ENCODE assay signal across 19 mouse cellular contexts in the genomic region with DNA sequence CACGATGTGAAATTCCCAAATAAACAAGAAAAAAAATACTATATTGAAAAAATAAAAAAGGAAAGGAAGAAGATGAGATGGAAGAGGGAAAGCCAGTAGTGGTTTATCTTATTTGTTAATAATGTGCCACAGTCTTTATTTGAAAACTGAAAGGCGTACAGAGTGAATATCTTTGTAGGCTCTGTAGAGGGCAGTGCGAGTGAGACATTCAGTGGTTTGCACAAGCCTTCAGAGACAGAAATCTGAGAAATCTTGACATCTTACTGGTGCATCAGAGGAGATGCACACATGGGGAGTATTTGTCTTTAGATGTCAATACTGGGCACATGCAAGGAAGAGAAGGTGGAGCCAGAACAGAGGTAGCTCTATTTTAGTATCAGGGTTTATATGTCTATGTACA. TPM values are rescaled to one million over a fixed set of nuclear protein-coding genes. Genes with fewer than 3 reads are reported as not detected.
DNase-seq lines count a peak whose midpoint lies in the region; ATAC-seq and TF ChIP-seq lines count a peak whose summit lies in the region.
"Had no signal": no experiment of that assay in that cellular context is flagged by ENCODE, and none has a peak within 500 bp of the region (broad histone marks: within the 10 kb centered on the region; RNA-seq: fewer than 3 reads in every experiment).

No protein-coding gene starts in this region.

- peaks cover 9% of the 10 kb centered on the region; the same call in 1 of the 2 replicates for H3K36me3 ChIP-seq in hindbrain, postnatal 0 days (ENCODE audit: insufficient read depth, low read length)
- peaks cover 12% of the 10 kb centered on the region for H3K36me3 ChIP-seq in hindbrain, embryonic 14.5 days (replicated peaks; ENCODE audit: control insufficient read depth, insufficient read depth)
- H3K36me3 ChIP-seq in midbrain, embryonic 14.5 days (ENCODE audit: control insufficient read depth, insufficient read depth, low read length), result peaks cover 10% of the 10 kb centered on the region
- H3K36me3 ChIP-seq in midbrain, embryonic 15.5 days (replicated peaks), result peaks cover 4% of the 10 kb centered on the region; the same call in 1 of the 2 replicates
- H3K36me3 ChIP-seq: lung, embryonic 15.5 days; neural tube, embryonic 12.5 days had no signal

- no peak overlapping the region for H3K27ac ChIP-seq in hindbrain, postnatal 0 days
- no peak overlapping the region for H3K27ac ChIP-seq in hindbrain, embryonic 14.5 days
- H3K27ac ChIP-seq in midbrain, embryonic 14.5 days (replicated peaks; ENCODE audit: low read depth, low read length), result no peak overlapping the region
- no peak overlapping the region for H3K27ac ChIP-seq in midbrain, embryonic 15.5 days
- H3K27ac ChIP-seq: lung, embryonic 15.5 days; macrophage; neural tube, embryonic 12.5 days had no signal

- H3K4me3 ChIP-seq in hindbrain, postnatal 0 days (ENCODE audit: low read length), result no peak overlapping the region
- H3K4me3 ChIP-seq in hindbrain, embryonic 14.5 days (replicated peaks; ENCODE audit: low read length), result no peak overlapping the region
- no peak overlapping the region for H3K4me3 ChIP-seq in midbrain, embryonic 14.5 days (replicated peaks; ENCODE audit: low read depth, low read length)
- no peak overlapping the region for H3K4me3 ChIP-seq in midbrain, embryonic 15.5 days
- H3K4me3 ChIP-seq: lung, embryonic 15.5 days; neural tube, embryonic 12.5 days had no signal

- H3K4me2 ChIP-seq in hindbrain, postnatal 0 days (ENCODE audit: low read depth, low read length), result no peak overlapping the region
- no peak overlapping the region for H3K4me2 ChIP-seq in hindbrain, embryonic 14.5 days (replicated peaks)
- H3K4me2 ChIP-seq in midbrain, embryonic 14.5 days (ENCODE audit: low read length), result no peak overlapping the region
- no peak overlapping the region for H3K4me2 ChIP-seq in midbrain, embryonic 15.5 days
- H3K4me2 ChIP-seq: liver, embryonic 11.5 days; lung, embryonic 15.5 days; neural tube, embryonic 12.5 days had no signal

- H3K4me1 ChIP-seq in hindbrain, postnatal 0 days (ENCODE audit: insufficient read depth, low read length), result no peaks in the 10 kb centered on the region
- no peaks in the 10 kb centered on the region for H3K4me1 ChIP-seq in hindbrain, embryonic 14.5 days (replicated peaks; ENCODE audit: control insufficient read depth, insufficient read depth, low read length)
- no peaks in the 10 kb centered on the region for H3K4me1 ChIP-seq in midbrain, embryonic 14.5 days (ENCODE audit: control insufficient read depth, insufficient read depth, low read length)
- H3K4me1 ChIP-seq in midbrain, embryonic 15.5 days, result no peaks in the 10 kb centered on the region
- H3K4me1 ChIP-seq: lung, embryonic 15.5 days; neural tube, embryonic 12.5 days had no signal

- H3K9ac ChIP-seq in hindbrain, postnatal 0 days (replicated peaks; ENCODE audit: low read length), result no peak overlapping the region
- H3K9ac ChIP-seq in hindbrain, embryonic 14.5 days, result no peak overlapping the region
- no peak overlapping the region for H3K9ac ChIP-seq in midbrain, embryonic 14.5 days (replicated peaks; ENCODE audit: low read length)
- no peak overlapping the region for H3K9ac ChIP-seq in midbrain, embryonic 15.5 days
- H3K9ac ChIP-seq: lung, embryonic 15.5 days; neural tube, embryonic 12.5 days had no signal

- peak; percentile 50 for DNase-seq in hindbrain, postnatal 0 days (ENCODE audit: low spot score)
- DNase-seq in hindbrain, embryonic 14.5 days (ENCODE audit: low spot score), result no peak
- DNase-seq in midbrain, embryonic 14.5 days, result peak; percentile 39
- peak; percentile 44 for DNase-seq in adipocyte (ENCODE audit: low spot score)
- no peak for DNase-seq in adrenal gland, postnatal 4 days (ENCODE audit: low spot score in 2 of 2)
- no peak for DNase-seq in neural tube, embryonic 10.5 days (ENCODE audit: extremely low spot score, low spot score)
- DNase-seq: adrenal gland, adult 2 months; cerebellum, adult 9-11 months; gastrocnemius, postnatal 25 days; kidney, adult 2 months; kidney, postnatal 14 days; right cerebral cortex, adult 18-20 months had no signal

- TF ChIP-seq CTCF in hindbrain, postnatal 0 days (IDR thresholded peaks at IDR 0.05; ENCODE audit: low read depth), result peak; percentile 47

- H3K27me3 ChIP-seq in hindbrain, postnatal 0 days (ENCODE audit: insufficient read depth, low read length), result no peaks in the 10 kb centered on the region
- H3K27me3 ChIP-seq in hindbrain, embryonic 14.5 days (ENCODE audit: control insufficient read depth, insufficient read depth, low read length), result no peaks in the 10 kb centered on the region
- no peaks in the 10 kb centered on the region for H3K27me3 ChIP-seq in midbrain, embryonic 14.5 days (ENCODE audit: control insufficient read depth, insufficient read depth, low read length)
- H3K27me3 ChIP-seq in midbrain, embryonic 15.5 days (replicated peaks), result no peaks in the 10 kb centered on the region
- H3K27me3 ChIP-seq: lung, embryonic 15.5 days; neural tube, embryonic 12.5 days had no signal

- 86% methylated on average over 3 of the region's 3 CpGs for WGBS in hindbrain, postnatal 0 days
- 94% methylated on average over 3 of the region's 3 CpGs for WGBS in hindbrain, embryonic 14.5 days
- WGBS in midbrain, embryonic 14.5 days, result 88% methylated on average over 3 of the region's 3 CpGs
- WGBS in midbrain, embryonic 15.5 days, result 91% methylated on average over 3 of the region's 3 CpGs

- H3K9me3 ChIP-seq in hindbrain, postnatal 0 days (ENCODE audit: low read length), result no peaks in the 10 kb centered on the region
- no peaks in the 10 kb centered on the region for H3K9me3 ChIP-seq in hindbrain, embryonic 14.5 days (ENCODE audit: control insufficient read depth, low read length)
- no peaks in the 10 kb centered on the region for H3K9me3 ChIP-seq in midbrain, embryonic 14.5 days (ENCODE audit: control insufficient read depth, low read length)
- no peaks in the 10 kb centered on the region for H3K9me3 ChIP-seq in midbrain, embryonic 15.5 days
- H3K9me3 ChIP-seq: lung, embryonic 15.5 days; neural tube, embryonic 12.5 days had no signal

- peak; percentile 43; the same call in 1 of the 2 replicates for ATAC-seq in hindbrain, postnatal 0 days
- no peak for ATAC-seq in hindbrain, embryonic 14.5 days (ENCODE audit: low FRiP score)
- no peak for ATAC-seq in midbrain, embryonic 14.5 days (ENCODE audit: low FRiP score, low TSS enrichment)
- ATAC-seq in midbrain, embryonic 15.5 days (replicated peaks), result no peak
- ATAC-seq: CD4-positive, CD25-positive, alpha-beta regulatory T cell, adult 4 months had no signal

RNA-seq across cellular contexts. Expression of a gene that starts 25.5 kb away (rescaled TPM):
- 169 and 202 TPM in 2 replicates for total RNA-seq in hindbrain, postnatal 0 days (2014; rRNA removed)
- 670 and 683 TPM in 2 replicates for polyA plus RNA-seq in hindbrain, postnatal 0 days (2015; fragmentation: Nextera tagmentation; extraction: Ambion mirVana)
- 338 and 425 TPM in 2 replicates for polyA plus RNA-seq in hindbrain, embryonic 14.5 days (2014; fragmentation: Nextera tagmentation; extraction: Ambion mirVana)
- polyA plus RNA-seq in midbrain, embryonic 14.5 days (2014; fragmentation: Nextera tagmentation; extraction: Ambion mirVana), result 225 and 247 TPM in 2 replicates
- polyA plus RNA-seq in midbrain, embryonic 15.5 days (2015; fragmentation: Nextera tagmentation; extraction: Ambion mirVana), result 247 and 248 TPM in 2 replicates
- total RNA-seq in adrenal gland, postnatal 4 days (2021), result 10 to 100 TPM; 48.1 to 50.8 TPM
- total RNA-seq: hematopoietic stem cell, adult 5-6 weeks had no signal
- polyA plus RNA-seq: CD4-positive, CD25-positive, alpha-beta regulatory T cell, adult 4 months; macrophage had no signal

RNA-seq across cellular contexts. Expression of a gene that starts 50.1 kb away (rescaled TPM):
- 105 and 140 TPM in 2 replicates for total RNA-seq in hindbrain, postnatal 0 days (2014; rRNA removed)
- 35.1 and 36.8 TPM in 2 replicates for polyA plus RNA-seq in hindbrain, postnatal 0 days (2015; fragmentation: Nextera tagmentation; extraction: Ambion mirVana)
- 33.7 and 39.0 TPM in 2 replicates for polyA plus RNA-seq in hindbrain, embryonic 14.5 days (2014; fragmentation: Nextera tagmentation; extraction: Ambion mirVana)
- 29.2 and 30.4 TPM in 2 replicates for polyA plus RNA-seq in midbrain, embryonic 14.5 days (2014; fragmentation: Nextera tagmentation; extraction: Ambion mirVana)
- polyA plus RNA-seq in midbrain, embryonic 15.5 days (2015; fragmentation: Nextera tagmentation; extraction: Ambion mirVana), result 28.4 and 31.3 TPM in 2 replicates
- 10 to 100 TPM; 40.3 to 47.4 TPM for total RNA-seq in adrenal gland, postnatal 4 days (2021)

Comparison
In these comparisons a context has a peak if more than half of its experiments do, and no peak if none do; other contexts are left out.
1. DNase-seq: peak in hindbrain, postnatal 0 days (single experiment), midbrain, embryonic 14.5 days (single experiment) and adipocyte (single experiment); none in hindbrain, embryonic 14.5 days (single experiment), adrenal gland, postnatal 4 days (0 of 2) and neural tube, embryonic 10.5 days (single experiment).